Mouse (Mus musculus): ENCODE measurements around the gene Vmn1r38. TPM values are rescaled to one million over a fixed set of nuclear protein-coding genes. Genes with fewer than 3 reads are reported as not detected.
"Not testable (repeated sequence)": the region's sequence is repeated elsewhere in the genome, so short reads cannot be mapped to it uniquely, and the experiment has no call there.

The Vmn1r38 gene
- not detected in 2 replicates for polyA plus RNA-seq (2016; fragmentation: Nextera tagmentation; extraction: Ambion mirVana)

GRCm38 (mm10) chr6:66782527-66782926 lies at the start of gene Vmn1r38:
Vmn1r38 (minus strand) TSS chr6:66782627.
- H3K9me3 ChIP-seq; H3K4me2 ChIP-seq (replicated peaks); ATAC-seq (ENCODE audit: low FRiP score, low read depth): not testable (repeated sequence)

GRCm38 (mm10) chr6:66810509-66810908 lies 28.1 kb upstream of the Vmn1r38 start, which contains the start of gene Vmn1r39:
Vmn1r39 (minus strand) TSS chr6:66810609.
- Histone ChIP-seq H3K4me1 (no peaks in the 10 kb centered on the region), H3K9me3 (no peaks in the 10 kb centered on the region), H3K4me2 (replicated peaks) (no peak within 1 kb of the TSS), H3K27me3 (no peaks in the 10 kb centered on the region), H3K4me3 (no peak within 1 kb of the TSS), H3K36me3 (no peaks in the 10 kb centered on the region), H3K27ac (replicated peaks) (no peak within 1 kb of the TSS), H3K9ac (replicated peaks) (no peak within 1 kb of the TSS)
- WGBS, result 92% methylated on average over 2 of the region's 2 CpGs
- no peak for ATAC-seq (ENCODE audit: low FRiP score, low read depth)

More at GRCm38 (mm10) chr6:66782527-66782926, at the start of gene Vmn1r38:
- H3K4me1 ChIP-seq; H3K27ac ChIP-seq (replicated peaks); H3K9ac ChIP-seq (replicated peaks); H3K4me3 ChIP-seq; H3K36me3 ChIP-seq; H3K27me3 ChIP-seq: not testable (repeated sequence)

DNA sequence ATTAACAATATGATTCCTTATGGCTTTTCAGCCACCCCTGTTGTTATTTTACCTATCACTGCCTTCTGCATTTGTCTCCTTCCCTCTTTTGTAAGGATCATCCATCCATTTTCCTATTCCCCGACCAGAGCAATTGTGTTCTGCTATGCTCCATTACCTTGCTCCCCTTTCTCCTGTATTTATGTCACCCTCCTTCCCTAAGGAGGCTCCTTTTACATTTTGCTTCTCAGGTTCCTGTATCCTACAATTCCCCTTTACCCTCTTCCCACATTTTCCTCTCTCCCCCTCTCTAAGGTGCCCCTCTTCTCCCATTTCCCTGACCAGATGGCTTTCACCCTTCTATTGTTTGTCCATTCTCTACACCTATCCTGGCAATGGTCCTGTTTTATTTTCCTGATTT lies 23.9 kb upstream of the Vmn1r38 start:
- ATAC-seq (ENCODE audit: low FRiP score, low read depth), result no peak
- H3K4me3 ChIP-seq, result no peak overlapping the region
- H3K27ac ChIP-seq (replicated peaks), result no peak overlapping the region
- no peaks in the 10 kb centered on the region for H3K36me3 ChIP-seq
- 45% methylated on average over 1 of the region's 1 CpGs for WGBS
- H3K4me2 ChIP-seq (replicated peaks), result no peak overlapping the region
- H3K9ac ChIP-seq (replicated peaks), result no peak overlapping the region
- no peaks in the 10 kb centered on the region for H3K4me1 ChIP-seq
- no peaks in the 10 kb centered on the region for H3K27me3 ChIP-seq
- no peaks in the 10 kb centered on the region for H3K9me3 ChIP-seq

DNA sequence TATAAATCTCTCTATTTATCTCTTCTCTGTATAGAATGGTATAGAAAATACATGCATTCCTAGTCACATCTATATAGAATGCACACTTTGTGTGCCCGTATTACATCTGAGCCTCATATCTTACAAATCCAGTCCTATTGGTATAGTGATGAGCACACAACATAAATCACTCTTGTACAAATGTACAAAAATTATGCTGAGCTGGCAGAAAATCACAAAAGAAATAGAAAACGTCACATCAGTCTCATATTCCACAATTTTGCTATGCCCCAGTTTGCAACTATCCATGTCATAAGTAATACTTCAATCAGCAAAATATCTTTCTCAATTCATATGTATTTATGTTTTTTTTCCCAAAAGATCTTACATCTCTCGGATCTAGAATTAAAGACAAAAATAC lies 23.3 kb upstream of the Vmn1r38 start:
- ATAC-seq (ENCODE audit: low FRiP score, low read depth), result no peak
- Histone ChIP-seq H3K36me3 (no peaks in the 10 kb centered on the region), H3K27me3 (no peaks in the 10 kb centered on the region), H3K4me2 (replicated peaks) (no peak overlapping the region), H3K9ac (replicated peaks) (no peak overlapping the region), H3K4me3 (no peak overlapping the region), H3K4me1 (no peaks in the 10 kb centered on the region), H3K27ac (replicated peaks) (no peak overlapping the region), H3K9me3 (no peaks in the 10 kb centered on the region)
- WGBS, result 90% methylated on average over 3 of the region's 3 CpGs

GRCm38 (mm10) chr6:66729082-66729481 lies 53.3 kb downstream of the Vmn1r38 start, which contains the start of gene Vmn1r37:
Vmn1r37 (plus strand) TSS chr6:66729382.
- not testable (repeated sequence) for H3K36me3 ChIP-seq; H3K27me3 ChIP-seq; H3K4me3 ChIP-seq; H3K27ac ChIP-seq (replicated peaks); H3K4me2 ChIP-seq (replicated peaks); H3K4me1 ChIP-seq; H3K9me3 ChIP-seq; H3K9ac ChIP-seq (replicated peaks); ATAC-seq (ENCODE audit: low FRiP score, low read depth)

Other genes starting within 250 kb of the Vmn1r38 start
- 86.3 and 96.0 TPM in 2 replicates for gene Mad2l1, start 247.2 kb downstream of the Vmn1r38 start, polyA plus RNA-seq (2016; fragmentation: Nextera tagmentation; extraction: Ambion mirVana)
- gene Vmn1r32, start 222.5 kb downstream of the Vmn1r38 start, polyA plus RNA-seq (2016; fragmentation: Nextera tagmentation; extraction: Ambion mirVana), result 0.08 and 0.15 TPM in 2 replicates
- gene Vmn1r33, start 164.3 kb downstream of the Vmn1r38 start, polyA plus RNA-seq (2016; fragmentation: Nextera tagmentation; extraction: Ambion mirVana), result not detected in 2 replicates
- gene Vmn1r34, start 138.7 kb downstream of the Vmn1r38 start, polyA plus RNA-seq (2016; fragmentation: Nextera tagmentation; extraction: Ambion mirVana), result not detected in 2 replicates
- not detected in 2 replicates for gene Vmn1r35, start 96.7 kb downstream of the Vmn1r38 start, polyA plus RNA-seq (2016; fragmentation: Nextera tagmentation; extraction: Ambion mirVana)
- gene Vmn1r36, start 63.5 kb downstream of the Vmn1r38 start, polyA plus RNA-seq (2016; fragmentation: Nextera tagmentation; extraction: Ambion mirVana), result not detected in 2 replicates
- not detected in 2 replicates for gene Vmn1r37, start 53.2 kb downstream of the Vmn1r38 start, polyA plus RNA-seq (2016; fragmentation: Nextera tagmentation; extraction: Ambion mirVana)
- not detected in 2 replicates for gene Vmn1r39, start 28.0 kb upstream of the Vmn1r38 start, polyA plus RNA-seq (2016; fragmentation: Nextera tagmentation; extraction: Ambion mirVana)
- 31.7 and 34.7 TPM in 2 replicates for gene Gng12, start 113.8 kb upstream of the Vmn1r38 start, polyA plus RNA-seq (2016; fragmentation: Nextera tagmentation; extraction: Ambion mirVana)